Mouse (Mus musculus) hindbrain, postnatal 0 days (tissue): ENCODE measurements around the gene Ifna15. TPM values are rescaled to one million over a fixed set of nuclear protein-coding genes. Genes with fewer than 3 reads are reported as not detected.
A peak's percentile ranks its signal among the peaks of the same experiment; 100 is the strongest.

Source experiments
- ATAC-seq: fragments of 200-750 bp; cut with Nextera tagmentation; 2 replicates; pipeline ENCODE4 v1.8.0; 2017; ENCODE audit warnings: mild to moderate bottlenecking, moderate TSS enrichment, moderate library complexity
- DNase-seq: peaks from one replicate; pipeline ENCODE4 v3.0.0-alpha.2; 2015; ENCODE audit warnings: low spot score
- H3K27ac ChIP-seq: fragments of 300-500 bp; sonication (generic); 2 replicates; pipeline ENCODE4 v1.5.1; 2014; ENCODE audit warnings: mild to moderate bottlenecking
- H3K27me3 ChIP-seq: fragments of 300-500 bp; sonication (generic); 2 replicates; pipeline ENCODE4 v1.6.1; 2014; ENCODE audit warnings: low read length, mixed read lengths; ENCODE audit not compliant: insufficient read depth
- H3K36me3 ChIP-seq: fragments of 300-500 bp; sonication (generic); 2 replicates; pipeline ENCODE4 v1.6.1; 2014; ENCODE audit warnings: low read length, mixed read lengths; ENCODE audit not compliant: insufficient read depth
- H3K4me1 ChIP-seq: fragments of 300-500 bp; sonication (generic); 2 replicates; pipeline ENCODE4 v1.6.1; 2014; ENCODE audit warnings: antibody characterized with exemption, low read length, mixed read lengths; ENCODE audit not compliant: insufficient read depth
- H3K4me2 ChIP-seq: fragments of 300-500 bp; sonication (generic); 2 replicates; pipeline ENCODE4 v1.6.1; 2014; ENCODE audit warnings: low read depth, mild to moderate bottlenecking, low read length, moderate library complexity, mixed read lengths
- H3K4me3 ChIP-seq: fragments of 300-500 bp; sonication (generic); 2 replicates; pipeline ENCODE4 v1.5.1; 2014; ENCODE audit warnings: low read length
- H3K9ac ChIP-seq: fragments of 300-500 bp; sonication (generic); replicated peaks from 2 replicates; pipeline ENCODE4 v1.6.1; 2014; ENCODE audit warnings: mild to moderate bottlenecking, low read length, moderate library complexity, mixed read lengths
- H3K9me3 ChIP-seq: fragments of 300-500 bp; sonication (generic); 2 replicates; pipeline ENCODE4 v1.6.1; 2016; ENCODE audit warnings: low read length, mixed read lengths
- CTCF ChIP-seq: IDR thresholded peaks from 2 replicates; pipeline ENCODE4 v1.5.1; 2016; ENCODE audit warnings: antibody characterized with exemption, control low read depth, low read depth
- WGBS: fragments of 180-500 bp; shearing (Covaris S2); extraction: QIAGEN DNeasy Blood & Tissue Kit; methylation state at CpG from one replicate; pipeline ENCODE4 v1.1.7; 2014; 5-methylcytosine and 5-hydroxymethylcytosine counted together
- polyA plus RNA-seq: library from polyadenylated mRNA; unstranded; fragments of >200 nt; fragmentation: Nextera tagmentation; extraction: Ambion mirVana; gene quantifications from 2 replicates; pipeline ENCODE4 v1.2.1, GENCODE M21; 2015
- total RNA-seq: library from RNA; depleted of rRNA; stranded (reverse); fragments of >200 nt; gene quantifications from 2 replicates; pipeline ENCODE4 v1.2.3, GENCODE M21; 2014

The Ifna15 gene
- total and polyA plus RNA-seq, 2 experiments from 2014 or later, result not detected

- Histone ChIP-seq H3K9me3 (no peaks in the 10 kb centered on the region), H3K4me1 (no peaks in the 10 kb centered on the region), H3K27ac (no peak overlapping the region), H3K4me2 (no peak overlapping the region), H3K9ac (no peak overlapping the region), H3K36me3 (no peaks in the 10 kb centered on the region), H3K27me3 (no peaks in the 10 kb centered on the region), H3K4me3 (no peak overlapping the region)
- TF ChIP-seq CTCF, result no peak
- no peak for DNase-seq
- no peak for ATAC-seq
- WGBS, result 82% methylated on average over 4 of the region's 4 CpGs
Observed at GRCm38 (mm10) chr4:88530271-88530670, 27.8 kb downstream of the Ifna15 start.

GRCm38 (mm10) chr4:88526379-88527049 is 31.5 kb downstream of the Ifna15 start:
- WGBS, result 84% methylated on average over 5 of the region's 5 CpGs
- H3K27me3 ChIP-seq, result no peaks in the 10 kb centered on the region
- no peak for TF ChIP-seq CTCF
- no peak overlapping the region for H3K9ac ChIP-seq
- DNase-seq (no peak), ATAC-seq (no peak)
- no peak overlapping the region for H3K4me2 ChIP-seq
- H3K4me1 ChIP-seq, result no peaks in the 10 kb centered on the region
- no peaks in the 10 kb centered on the region for H3K36me3 ChIP-seq
- H3K27ac ChIP-seq, result no peak overlapping the region
- H3K4me3 ChIP-seq, result no peak overlapping the region
- no peaks in the 10 kb centered on the region for H3K9me3 ChIP-seq

GRCm38 (mm10) chr4:88525393-88525792 is 32.7 kb downstream of the Ifna15 start:
- H3K27ac ChIP-seq, result no peak overlapping the region
- H3K27me3 ChIP-seq, result no peaks in the 10 kb centered on the region
- no peaks in the 10 kb centered on the region for H3K36me3 ChIP-seq
- no peaks in the 10 kb centered on the region for H3K4me1 ChIP-seq
- TF ChIP-seq CTCF, result no peak
- no peaks in the 10 kb centered on the region for H3K9me3 ChIP-seq
- H3K9ac ChIP-seq, result no peak overlapping the region
- H3K4me3 ChIP-seq, result no peak overlapping the region
- DNase-seq (no peak), ATAC-seq (no peak)
- H3K4me2 ChIP-seq, result no peak overlapping the region
- WGBS, result 78% methylated on average over 3 of the region's 3 CpGs

GRCm38 (mm10) chr4:88523241-88523640 is 34.8 kb downstream of the Ifna15 start:
- peak; percentile 25 for DNase-seq
- Histone ChIP-seq H3K36me3 (no peaks in the 10 kb centered on the region), H3K27me3 (no peaks in the 10 kb centered on the region)

GRCm38 (mm10) chr4:88522674-88523073 is 35.4 kb downstream of the Ifna15 start, which contains the start of gene Ifnb1:
Ifnb1 (minus strand) TSS chr4:88522774.
- H3K4me3 ChIP-seq, result no peak within 1 kb of the TSS
- no peak for DNase-seq

More at GRCm38 (mm10) chr4:88523241-88523640, 34.8 kb downstream of the Ifna15 start:
- ATAC-seq, result no peak
- no peak overlapping the region for H3K4me3 ChIP-seq
- no peak overlapping the region for H3K9ac ChIP-seq
- H3K4me2 ChIP-seq, result no peak overlapping the region
- TF ChIP-seq CTCF, result peak; percentile 45
- H3K9me3 ChIP-seq, result no peaks in the 10 kb centered on the region
- no peaks in the 10 kb centered on the region for H3K4me1 ChIP-seq
- no peak overlapping the region for H3K27ac ChIP-seq

GRCm38 (mm10) chr4:88517957-88518356 is 40.1 kb downstream of the Ifna15 start:
- H3K9me3 ChIP-seq, result no peaks in the 10 kb centered on the region
- no peaks in the 10 kb centered on the region for H3K27me3 ChIP-seq
- TF ChIP-seq CTCF, result no peak
- WGBS, result 78% methylated on average over 2 of the region's 2 CpGs
- H3K36me3 ChIP-seq, result no peaks in the 10 kb centered on the region
- DNase-seq (no peak), ATAC-seq (no peak)
- no peaks in the 10 kb centered on the region for H3K4me1 ChIP-seq
- no peak overlapping the region for H3K27ac ChIP-seq
- H3K9ac ChIP-seq, result no peak overlapping the region
- no peak overlapping the region for H3K4me3 ChIP-seq
- no peak overlapping the region for H3K4me2 ChIP-seq

More at GRCm38 (mm10) chr4:88522674-88523073, 35.4 kb downstream of the Ifna15 start, which contains the start of gene Ifnb1:
- H3K36me3 ChIP-seq, result no peaks in the 10 kb centered on the region
- no peaks in the 10 kb centered on the region for H3K9me3 ChIP-seq
- H3K9ac ChIP-seq, result no peak within 1 kb of the TSS
- H3K27me3 ChIP-seq, result no peaks in the 10 kb centered on the region
- no peak within 1 kb of the TSS for H3K4me2 ChIP-seq
- H3K4me1 ChIP-seq, result no peaks in the 10 kb centered on the region
- ATAC-seq, result no peak
- TF ChIP-seq CTCF, result no peak
- WGBS, result 94% methylated on average over 4 of the region's 4 CpGs
- no peak within 1 kb of the TSS for H3K27ac ChIP-seq

GRCm38 (mm10) chr4:88515711-88516211 is 42.3 kb downstream of the Ifna15 start:
- peak; percentile 55; the same call in 1 of the 2 replicates for ATAC-seq
- no peaks in the 10 kb centered on the region for H3K27me3 ChIP-seq
- H3K9me3 ChIP-seq, result no peaks in the 10 kb centered on the region
- H3K4me3 ChIP-seq, result no peak overlapping the region
- no peaks in the 10 kb centered on the region for H3K36me3 ChIP-seq
- no peak overlapping the region for H3K9ac ChIP-seq
- H3K27ac ChIP-seq, result no peak overlapping the region; the same call in 1 of the 2 replicates
- no peak for DNase-seq
- H3K4me2 ChIP-seq, result no peak overlapping the region
- TF ChIP-seq CTCF, result no peak
- no peaks in the 10 kb centered on the region for H3K4me1 ChIP-seq
- 48% methylated on average over 4 of the region's 4 CpGs for WGBS
